Mouse (Mus musculus): ENCODE data around the gene Sorbs1. TPM values are rescaled to one million over a fixed set of nuclear protein-coding genes. Genes with fewer than 3 reads are reported as not detected.

Sorbs1 gene
- polyA plus RNA-seq, 1 experiment from 2014 or later: 46.5 TPM

GRCm38 (mm10) chr19:40434042-40434869 lies 79.3 kb downstream of the Sorbs1 start:
- WGBS: 93% methylated on average over 10 of the region's 10 CpGs
- H3K27ac ChIP-seq: no peak overlapping the region
- H3K9me3 ChIP-seq (replicated peaks; ENCODE audit: low read length): no peaks in the 10 kb centered on the region
- no peak for TF ChIP-seq CTCF (IDR thresholded peaks at IDR 0.05; ENCODE audit: low read depth)
- H3K4me2 ChIP-seq (ENCODE audit: low read length): no peak overlapping the region
- ATAC-seq (replicated peaks; ENCODE audit: low FRiP score, low read depth): no peak
- no peak for DNase-seq (ENCODE audit: low spot score)
- H3K36me3 ChIP-seq (ENCODE audit: insufficient read depth, low read length): no peaks in the 10 kb centered on the region
- no peaks in the 10 kb centered on the region for H3K27me3 ChIP-seq (ENCODE audit: insufficient read depth, low read length)
- no peak overlapping the region for H3K9ac ChIP-seq (ENCODE audit: low read depth, low read length)
- peaks cover 16% of the 10 kb centered on the region; the same call in 1 of the 2 replicates for H3K4me1 ChIP-seq (replicated peaks; ENCODE audit: insufficient read depth, low read length)
- H3K4me3 ChIP-seq (replicated peaks; ENCODE audit: low read depth, low read length): no peak overlapping the region

GRCm38 (mm10) chr19:40433316-40433912 lies 80.2 kb downstream of the Sorbs1 start:
- H3K36me3 ChIP-seq (ENCODE audit: insufficient read depth, low read length): no peaks in the 10 kb centered on the region
- H3K9ac ChIP-seq (ENCODE audit: low read depth, low read length): no peak overlapping the region
- WGBS: 78% methylated on average over 8 of the region's 8 CpGs
- H3K4me2 ChIP-seq (ENCODE audit: low read length): no peak overlapping the region
- no peak overlapping the region for H3K27ac ChIP-seq
- no peak for ATAC-seq (replicated peaks; ENCODE audit: low FRiP score, low read depth)
- no peaks in the 10 kb centered on the region for H3K9me3 ChIP-seq (replicated peaks; ENCODE audit: low read length)
- no peak for TF ChIP-seq CTCF (IDR thresholded peaks at IDR 0.05; ENCODE audit: low read depth)
- no peak overlapping the region for H3K4me3 ChIP-seq (replicated peaks; ENCODE audit: low read depth, low read length)
- no peak for DNase-seq (ENCODE audit: low spot score)
- H3K27me3 ChIP-seq (ENCODE audit: insufficient read depth, low read length): no peaks in the 10 kb centered on the region
- peaks cover 20% of the 10 kb centered on the region; the same call in 1 of the 2 replicates for H3K4me1 ChIP-seq (replicated peaks; ENCODE audit: insufficient read depth, low read length)

GRCm38 (mm10) chr19:40431969-40432368 lies 81.6 kb downstream of the Sorbs1 start:
- DNase-seq (ENCODE audit: low spot score): no peak
- H3K4me2 ChIP-seq (ENCODE audit: low read length): no peak overlapping the region
- 53% methylated on average over 4 of the region's 4 CpGs for WGBS

GRCm38 (mm10) chr19:40429572-40429971 lies 84.0 kb downstream of the Sorbs1 start:
- H3K4me1 ChIP-seq (replicated peaks; ENCODE audit: insufficient read depth, low read length): peaks cover 19% of the 10 kb centered on the region
- no peaks in the 10 kb centered on the region for H3K27me3 ChIP-seq (ENCODE audit: insufficient read depth, low read length)
- H3K9me3 ChIP-seq (replicated peaks; ENCODE audit: low read length): no peaks in the 10 kb centered on the region
- no peak overlapping the region for H3K27ac ChIP-seq
- H3K9ac ChIP-seq (ENCODE audit: low read depth, low read length): no peak overlapping the region
- no peak overlapping the region for H3K4me2 ChIP-seq (ENCODE audit: low read length)
- no peaks in the 10 kb centered on the region for H3K36me3 ChIP-seq (ENCODE audit: insufficient read depth, low read length)
- 65% methylated on average over 3 of the region's 3 CpGs for WGBS
- ATAC-seq (replicated peaks; ENCODE audit: low FRiP score, low read depth) (no peak), DNase-seq (ENCODE audit: low spot score) (no peak)
- no peak for TF ChIP-seq CTCF (IDR thresholded peaks at IDR 0.05; ENCODE audit: low read depth)
- no peak overlapping the region for H3K4me3 ChIP-seq (replicated peaks; ENCODE audit: low read depth, low read length)

More at GRCm38 (mm10) chr19:40431969-40432368, 81.6 kb downstream of the Sorbs1 start:
- Histone ChIP-seq H3K36me3 (ENCODE audit: insufficient read depth, low read length) (no peaks in the 10 kb centered on the region), H3K4me1 (replicated peaks; ENCODE audit: insufficient read depth, low read length) (peaks cover 20% of the 10 kb centered on the region; the same call in 1 of the 2 replicates), H3K27me3 (ENCODE audit: insufficient read depth, low read length) (no peaks in the 10 kb centered on the region), H3K4me3 (replicated peaks; ENCODE audit: low read depth, low read length) (no peak overlapping the region), H3K9ac (ENCODE audit: low read depth, low read length) (no peak overlapping the region), H3K9me3 (replicated peaks; ENCODE audit: low read length) (no peaks in the 10 kb centered on the region), H3K27ac (no peak overlapping the region)
- no peak for TF ChIP-seq CTCF (IDR thresholded peaks at IDR 0.05; ENCODE audit: low read depth)
- no peak for ATAC-seq (replicated peaks; ENCODE audit: low FRiP score, low read depth)

- no peak overlapping the region for H3K27ac ChIP-seq
- no peak overlapping the region for H3K9ac ChIP-seq (ENCODE audit: low read depth, low read length)
- no peak for DNase-seq (ENCODE audit: low spot score)
- no peaks in the 10 kb centered on the region for H3K36me3 ChIP-seq (ENCODE audit: insufficient read depth, low read length)
- TF ChIP-seq CTCF (IDR thresholded peaks at IDR 0.05; ENCODE audit: low read depth): no peak
- no peak for ATAC-seq (replicated peaks; ENCODE audit: low FRiP score, low read depth)
- no peak overlapping the region for H3K4me3 ChIP-seq (replicated peaks; ENCODE audit: low read depth, low read length)
- H3K9me3 ChIP-seq (replicated peaks; ENCODE audit: low read length): no peaks in the 10 kb centered on the region
- H3K4me2 ChIP-seq (ENCODE audit: low read length): no peak overlapping the region
- peaks cover 19% of the 10 kb centered on the region for H3K4me1 ChIP-seq (replicated peaks; ENCODE audit: insufficient read depth, low read length)
- 73% methylated on average over 3 of the region's 3 CpGs for WGBS
- H3K27me3 ChIP-seq (ENCODE audit: insufficient read depth, low read length): no peaks in the 10 kb centered on the region
These were observed 84.4 kb downstream of the Sorbs1 start for GRCm38 (mm10) chr19:40429169-40429568.

GRCm38 (mm10) chr19:40426103-40426960 lies 87.2 kb downstream of the Sorbs1 start:
- H3K4me2 ChIP-seq (ENCODE audit: low read length): no peak overlapping the region
- no peak for TF ChIP-seq CTCF (IDR thresholded peaks at IDR 0.05; ENCODE audit: low read depth)
- ATAC-seq (replicated peaks; ENCODE audit: low FRiP score, low read depth) (no peak), DNase-seq (ENCODE audit: low spot score) (no peak)
- H3K36me3 ChIP-seq (ENCODE audit: insufficient read depth, low read length): no peaks in the 10 kb centered on the region
- peaks cover 14% of the 10 kb centered on the region for H3K4me1 ChIP-seq (replicated peaks; ENCODE audit: insufficient read depth, low read length)
- no peaks in the 10 kb centered on the region for H3K9me3 ChIP-seq (replicated peaks; ENCODE audit: low read length)
- no peak overlapping the region for H3K9ac ChIP-seq (ENCODE audit: low read depth, low read length)
- no peak overlapping the region for H3K4me3 ChIP-seq (replicated peaks; ENCODE audit: low read depth, low read length)
- 78% methylated on average over 16 of the region's 16 CpGs for WGBS
- no peak overlapping the region for H3K27ac ChIP-seq
- no peaks in the 10 kb centered on the region for H3K27me3 ChIP-seq (ENCODE audit: insufficient read depth, low read length)
